Mouse (Mus musculus) urinary bladder, postnatal 10 days (tissue): ENCODE results near the gene Chrna1.
A peak's percentile ranks its signal among the peaks of the same experiment; 100 is the strongest.
"Not testable (repeated sequence)": the region's sequence is repeated elsewhere in the genome, so short reads cannot be mapped to it uniquely, and the experiment has no call there.

Experiments used
- DNase-seq: peaks from one replicate; pipeline ENCODE4 v3.0.0; 2022; ENCODE audit warnings: low spot score

The Chrna1 gene

GRCm38 (mm10) chr2:73557956-73558355, 22.2 kb downstream of the Chrna1 start:
- no peak for DNase-seq

DNA sequence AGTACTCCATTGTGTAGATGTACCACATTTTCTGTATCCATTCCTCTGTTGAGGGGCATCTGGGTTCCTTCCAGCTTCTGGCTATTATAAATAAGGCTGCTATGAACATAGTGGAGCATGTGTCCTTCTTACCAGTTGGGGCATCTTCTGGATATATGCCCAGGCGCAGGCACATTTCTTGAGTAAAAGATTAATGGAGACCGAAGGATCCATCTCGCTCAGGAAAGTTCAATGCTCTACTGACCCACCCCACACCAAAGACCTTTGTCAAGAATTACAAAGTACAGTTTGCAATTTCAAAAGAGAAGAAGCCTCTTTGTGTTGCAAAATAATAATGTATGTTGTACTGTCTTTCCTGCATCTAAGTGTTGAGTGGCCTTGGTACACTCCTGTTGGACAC, 23.1 kb downstream of the Chrna1 start:
- not testable (repeated sequence) for DNase-seq

DNA sequence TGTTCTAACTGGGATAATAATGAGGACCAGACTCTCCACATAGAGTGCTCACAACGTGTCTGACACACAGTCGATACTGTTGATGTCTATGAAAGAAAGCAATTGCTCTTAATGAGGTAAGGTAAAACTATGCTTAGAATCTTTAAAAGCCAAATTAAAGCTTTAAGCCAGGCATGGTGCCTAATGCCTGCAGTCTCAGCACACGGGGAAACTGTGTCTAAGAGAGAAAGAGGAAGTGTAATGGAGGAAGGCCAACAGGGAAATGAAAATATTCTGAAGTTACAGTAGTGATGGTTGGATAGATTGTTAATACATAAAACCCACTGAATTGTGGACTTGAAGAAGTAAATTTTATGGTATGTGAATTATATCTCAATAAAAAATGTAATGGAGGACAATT, 25.7 kb downstream of the Chrna1 start:
- no peak for DNase-seq

GRCm38 (mm10) chr2:73552926-73553325, 27.2 kb downstream of the Chrna1 start:
- no peak for DNase-seq

GRCm38 (mm10) chr2:73550725-73551124, 29.4 kb downstream of the Chrna1 start:
- DNase-seq, result no peak

- DNase-seq, result no peak
Observed at GRCm38 (mm10) chr2:73548542-73548941, 31.6 kb downstream of the Chrna1 start.

DNA sequence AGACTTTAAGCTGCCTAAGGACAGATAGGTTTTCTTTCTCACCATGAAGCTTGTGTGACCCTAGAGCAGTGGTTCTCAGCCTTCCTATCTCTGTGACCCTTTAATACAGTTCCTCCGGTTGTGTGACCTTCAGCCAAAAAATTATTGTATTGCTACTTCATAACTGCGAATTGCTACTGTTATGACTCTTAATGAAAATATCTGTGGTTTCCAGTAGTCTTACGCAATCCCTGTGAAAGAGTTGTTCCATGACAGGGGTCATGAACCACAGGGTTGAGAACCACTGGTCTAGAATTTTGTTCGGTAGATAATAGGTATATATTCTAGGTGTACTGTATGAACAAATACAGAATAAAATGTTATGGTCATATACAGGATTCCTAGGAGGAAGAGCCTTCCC, 32.9 kb downstream of the Chrna1 start:
- no peak for DNase-seq

- DNase-seq, result no peak
Observed at GRCm38 (mm10) chr2:73545556-73545955, 34.6 kb downstream of the Chrna1 start.

- DNase-seq, result no peak
Observed at GRCm38 (mm10) chr2:73540450-73541162, 39.5 kb downstream of the Chrna1 start.

DNA sequence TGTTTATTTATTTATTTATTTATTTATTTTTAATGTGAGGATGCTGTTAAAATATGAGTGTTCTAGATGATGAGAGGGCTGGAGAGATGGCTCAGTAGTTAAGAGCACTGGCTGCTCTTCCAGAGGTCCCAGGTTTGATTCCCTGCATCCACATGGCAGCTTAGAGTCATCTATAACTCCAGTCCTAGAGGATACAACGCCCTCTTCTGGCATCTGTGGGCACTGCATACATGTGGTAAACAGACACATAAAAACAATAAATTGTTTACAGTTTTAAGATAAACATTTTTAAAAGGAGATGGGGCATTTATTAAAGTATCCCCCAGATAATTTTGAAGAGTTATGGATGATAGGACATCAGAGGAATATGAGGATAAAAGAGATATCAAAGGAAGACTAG, 40.4 kb downstream of the Chrna1 start:
- no peak for DNase-seq

- no peak for DNase-seq
Observed at GRCm38 (mm10) chr2:73539141-73539540, 41.0 kb downstream of the Chrna1 start.

DNA sequence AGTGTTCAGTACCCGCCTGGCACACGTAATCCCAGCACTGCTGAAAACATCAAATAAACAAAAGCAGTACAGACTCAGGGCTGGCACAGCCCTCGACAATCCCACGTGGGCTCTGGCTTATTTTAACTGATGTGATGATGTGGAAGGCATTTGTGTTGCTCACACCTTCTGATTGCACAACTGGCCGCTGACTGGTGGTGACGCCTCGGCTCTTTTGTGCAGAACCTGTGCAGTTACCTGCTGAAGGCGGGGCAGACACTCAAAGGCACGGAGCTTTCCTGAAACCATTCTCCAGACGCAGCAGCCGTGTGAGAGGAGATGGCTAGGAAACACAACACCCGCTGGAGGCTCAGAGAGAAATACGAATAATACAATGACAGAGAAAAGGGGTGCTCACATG, 41.5 kb downstream of the Chrna1 start:
- no peak for DNase-seq

- no peak for DNase-seq
Observed at GRCm38 (mm10) chr2:73536091-73536783, 43.9 kb downstream of the Chrna1 start.

GRCm38 (mm10) chr2:73534720-73535119, 45.4 kb downstream of the Chrna1 start:
- no peak for DNase-seq

DNA sequence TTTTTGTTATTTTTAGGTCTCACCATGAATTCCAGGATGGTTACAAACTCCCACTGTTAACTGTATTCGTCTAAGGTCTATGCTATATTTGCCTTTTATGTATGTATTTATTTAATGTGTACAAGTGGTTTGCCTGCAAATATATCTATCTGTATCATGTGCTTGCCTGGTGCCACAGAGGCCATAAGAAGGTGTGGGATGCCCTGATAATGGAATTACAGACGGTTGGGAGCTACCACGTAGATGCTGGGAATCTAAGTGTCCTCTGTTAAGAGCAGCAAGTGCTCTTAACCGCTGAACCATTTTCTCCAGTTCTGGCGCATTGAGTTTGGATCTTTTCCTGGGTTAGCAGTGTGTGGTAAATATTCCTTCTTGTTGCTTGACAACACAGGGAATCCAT, 49.7 kb downstream of the Chrna1 start:
- no peak for DNase-seq

DNA sequence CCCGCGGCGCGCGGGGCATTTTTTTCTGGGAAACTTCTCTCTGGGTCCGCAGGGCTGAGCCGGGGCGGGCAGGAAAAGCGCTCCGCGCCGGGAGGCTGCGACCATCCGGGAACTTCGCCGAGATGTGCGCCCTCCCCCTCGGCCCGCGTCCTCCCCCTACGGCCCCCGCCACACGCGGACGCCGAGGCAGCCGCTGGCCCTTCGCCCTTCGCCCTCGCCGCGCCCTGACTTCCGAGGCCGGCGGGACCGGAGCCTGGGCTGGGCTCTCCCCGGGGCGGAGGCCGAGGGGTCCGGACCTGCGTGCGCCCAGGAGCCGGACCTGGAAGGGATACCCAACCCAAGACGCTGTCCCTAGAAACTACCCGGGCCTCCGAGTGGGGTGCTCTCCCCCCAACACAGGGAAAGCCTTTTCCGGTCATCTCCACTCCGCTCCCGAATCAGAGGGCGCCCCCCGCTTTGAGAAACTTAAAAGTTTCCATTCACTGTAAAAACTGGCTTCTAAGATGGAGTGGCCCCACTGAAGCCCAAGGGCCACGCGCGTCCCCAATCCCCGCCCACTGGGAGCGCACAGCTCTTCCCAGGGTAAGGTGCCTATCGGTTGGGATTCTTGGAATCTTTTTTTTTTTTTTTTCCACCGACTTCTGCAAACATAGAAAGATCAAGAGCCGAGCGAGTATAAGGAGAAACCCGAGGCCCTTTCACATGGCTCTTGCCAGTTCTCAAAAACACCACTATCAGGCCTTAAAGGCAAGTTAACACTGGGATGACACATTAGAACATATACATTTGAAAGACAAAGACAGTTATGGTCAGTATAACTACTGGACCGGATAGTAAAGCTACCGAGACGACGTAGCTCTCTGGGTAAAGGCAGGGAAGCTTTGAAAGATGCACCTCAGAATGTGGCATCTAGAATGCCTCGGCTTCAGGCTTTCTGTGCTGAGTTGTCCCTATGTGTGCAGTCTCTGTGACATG, 50.5 kb downstream of the Chrna1 start, which contains the start of gene Wipf1:
TSS of gene Wipf1 (minus strand) at position 379 of the 975 bp plus-strand sequence.
- DNase-seq, result peak; percentile 28

- DNase-seq, result no peak
Observed at GRCm38 (mm10) chr2:73528516-73529355, 51.4 kb downstream of the Chrna1 start.

- no peak for DNase-seq
Observed at GRCm38 (mm10) chr2:73527956-73528355, 52.2 kb downstream of the Chrna1 start.

DNA sequence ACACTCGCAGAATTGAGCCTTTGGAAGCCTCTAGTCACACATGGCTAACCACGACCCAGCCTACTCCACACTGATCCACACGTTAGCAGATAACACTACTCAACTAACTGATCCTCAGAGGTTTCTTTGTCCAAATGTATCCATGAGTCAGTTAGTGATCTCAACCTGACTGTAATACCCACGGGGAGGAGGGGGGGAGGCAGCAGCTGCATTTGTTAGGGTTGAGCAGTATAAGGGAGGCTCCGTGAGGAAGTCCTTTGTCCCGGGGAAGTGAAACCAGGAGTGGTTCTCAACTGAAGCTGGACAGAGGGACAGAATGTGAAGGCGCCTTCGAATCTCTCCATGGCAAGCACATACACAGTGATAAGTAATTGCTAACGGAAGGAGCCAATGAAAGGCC, 53.4 kb downstream of the Chrna1 start:
- DNase-seq, result no peak

GRCm38 (mm10) chr2:73522891-73523290, 57.2 kb downstream of the Chrna1 start:
- DNase-seq, result no peak

DNA sequence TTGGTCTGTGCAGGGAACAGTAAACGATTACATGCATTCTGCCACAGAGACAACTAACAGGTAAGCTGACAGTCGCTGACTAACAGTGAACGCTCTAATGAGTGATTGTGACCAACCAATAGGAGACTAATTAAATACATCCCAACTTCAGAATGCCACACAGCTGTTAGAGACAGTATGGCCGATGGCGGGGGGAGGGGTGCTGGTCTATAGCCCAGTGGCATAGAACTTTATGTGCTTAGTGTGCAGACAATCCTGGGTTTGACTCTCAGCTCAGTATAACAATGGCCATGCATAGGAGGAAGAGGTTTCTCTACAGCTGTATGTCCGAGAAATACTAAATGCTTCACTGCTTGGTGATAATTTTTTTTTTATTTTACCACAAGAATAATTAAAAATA, 57.8 kb downstream of the Chrna1 start:
- no peak for DNase-seq

- no peak for DNase-seq
Observed at GRCm38 (mm10) chr2:73521737-73522136, 58.4 kb downstream of the Chrna1 start.
